ENCODE assay signal across 12 mouse cellular contexts in genomic region chr17:17830731-17831130, GRCm38 (mm10). TPM values are rescaled to one million over a fixed set of nuclear protein-coding genes. Genes with fewer than 3 reads are reported as not detected.
A peak's percentile ranks its signal among the peaks of the same experiment; 100 is the strongest.
DNase-seq lines count a peak whose midpoint lies in the region; ATAC-seq and TF ChIP-seq lines count a peak whose summit lies in the region.
"Had no signal": no experiment of that assay in that cellular context is flagged by ENCODE, and none has a peak within 500 bp of the region (broad histone marks: within the 10 kb centered on the region; RNA-seq: fewer than 3 reads in every experiment).

No protein-coding gene starts in this region.

- no peak for TF ChIP-seq POLR2A in kidney, adult 2 months (IDR thresholded peaks at IDR 0.05; ENCODE audit: low read depth, low read length)

- no peaks in the 10 kb centered on the region for H3K27me3 ChIP-seq in kidney, adult 2 months (replicated peaks; ENCODE audit: control insufficient read depth, insufficient read depth, low read length)
- no peaks in the 10 kb centered on the region for H3K27me3 ChIP-seq in hindbrain, embryonic 10.5 days (ENCODE audit: insufficient read depth, poor library complexity, severe bottlenecking)
- no peaks in the 10 kb centered on the region for H3K27me3 ChIP-seq in midbrain, embryonic 14.5 days (ENCODE audit: control insufficient read depth, insufficient read depth, low read length)

- no peak overlapping the region for H3K4me3 ChIP-seq in kidney, adult 2 months (ENCODE audit: insufficient read depth, low read depth, low read length)
- H3K4me3 ChIP-seq in hindbrain, embryonic 10.5 days, result peak overlapping the region; percentile 89
- H3K4me3 ChIP-seq in midbrain, embryonic 14.5 days (replicated peaks; ENCODE audit: low read depth, low read length), result peak overlapping the region; percentile 71; the same call in 1 of the 2 replicates

- H3K27ac ChIP-seq in kidney, adult 2 months (ENCODE audit: insufficient read depth, low read depth, low read length), result 0 out of 2 replicates have a peak overlapping the region, but pooled peaks have one; percentile 13
- H3K27ac ChIP-seq in hindbrain, embryonic 10.5 days, result peak overlapping the region; percentile 99
- 0 out of 2 replicates have a peak overlapping the region, but pooled peaks have one; percentile 99 for H3K27ac ChIP-seq in midbrain, embryonic 14.5 days (replicated peaks; ENCODE audit: low read depth, low read length)

- peak overlapping the region; percentile 93 for H3K4me2 ChIP-seq in midbrain, embryonic 14.5 days (ENCODE audit: low read length)

- DNase-seq in kidney, adult 2 months, result no peak
- no peak for DNase-seq in kidney, postnatal 14 days
- peak; percentile 23 to 27 for DNase-seq in cerebellum, postnatal 10 days
- DNase-seq in hindbrain, embryonic 10.5 days (ENCODE audit: low spot score), result no peak
- DNase-seq in midbrain, embryonic 14.5 days, result no peak
- DNase-seq in urinary bladder, postnatal 10 days (ENCODE audit: low spot score), result no peak
- no peak for DNase-seq in left cerebral cortex, adult 11 months (ENCODE audit: low spot score)
- no peak for DNase-seq in adrenal gland, postnatal 25 days
- DNase-seq: gastrocnemius, postnatal 10 days; lung, adult 2 months had no signal

- TF ChIP-seq CTCF in kidney, adult 2 months (conservative IDR thresholded peaks at IDR 0.05; ENCODE audit: insufficient read depth, insufficient read length, low read depth, low read length), result no peak

- H3K36me3 ChIP-seq in kidney, adult 2 months (ENCODE audit: control insufficient read depth, insufficient read depth, low read length), result no peaks in the 10 kb centered on the region
- peaks cover 60% of the 10 kb centered on the region for H3K36me3 ChIP-seq in hindbrain, embryonic 10.5 days
- peaks cover 32% of the 10 kb centered on the region for H3K36me3 ChIP-seq in midbrain, embryonic 14.5 days (ENCODE audit: control insufficient read depth, insufficient read depth, low read length)

- H3K9me3 ChIP-seq in hindbrain, embryonic 10.5 days, result no peaks in the 10 kb centered on the region
- no peaks in the 10 kb centered on the region for H3K9me3 ChIP-seq in midbrain, embryonic 14.5 days (ENCODE audit: control insufficient read depth, low read length)

- H3K9ac ChIP-seq in midbrain, embryonic 14.5 days (replicated peaks; ENCODE audit: low read length), result no peak overlapping the region

- ATAC-seq in midbrain, embryonic 14.5 days (ENCODE audit: low FRiP score, low TSS enrichment), result no peak

- 51% methylated on average over 7 of the region's 7 CpGs for WGBS in kidney, adult 2 months
- WGBS in hindbrain, embryonic 10.5 days, result 70% methylated on average over 7 of the region's 7 CpGs
- WGBS in midbrain, embryonic 14.5 days, result 77% methylated on average over 7 of the region's 7 CpGs

- 0 out of 2 replicates have a peak, but pooled peaks cover 5% of the 10 kb centered on the region for H3K4me1 ChIP-seq in kidney, adult 2 months (ENCODE audit: control insufficient read depth, insufficient read depth, low read length)
- peaks cover 54% of the 10 kb centered on the region for H3K4me1 ChIP-seq in hindbrain, embryonic 10.5 days (replicated peaks)
- H3K4me1 ChIP-seq in midbrain, embryonic 14.5 days (ENCODE audit: control insufficient read depth, insufficient read depth, low read length), result peaks cover 52% of the 10 kb centered on the region

RNA-seq across cellular contexts. Expression of gene Spaca6, which starts 3.8 kb away (rescaled TPM):
- polyA plus RNA-seq in kidney, adult 2 months (2012; rRNA removed), result 43.9 and 49.0 TPM in 2 replicates
- 43.9 and 44.2 TPM in 2 replicates for polyA plus RNA-seq in hindbrain, embryonic 10.5 days (2016; fragmentation: Nextera tagmentation; extraction: Ambion mirVana)
- polyA plus RNA-seq in midbrain, embryonic 14.5 days (2014; fragmentation: Nextera tagmentation; extraction: Ambion mirVana), result 18.5 and 20.0 TPM in 2 replicates
- total RNA-seq in adrenal gland, postnatal 25 days (2021), result 82.8 and 108 TPM in 2 replicates

RNA-seq across cellular contexts. Expression of gene Has1, which starts 24.3 kb away (rescaled TPM):
- 0.08 and 0.10 TPM in 2 replicates for polyA plus RNA-seq in kidney, adult 2 months (2012; rRNA removed)
- polyA plus RNA-seq in hindbrain, embryonic 10.5 days (2016; fragmentation: Nextera tagmentation; extraction: Ambion mirVana), result 0.63 and 1.2 TPM in 2 replicates
- polyA plus RNA-seq in midbrain, embryonic 14.5 days (2014; fragmentation: Nextera tagmentation; extraction: Ambion mirVana), result 0.78 and 1.2 TPM in 2 replicates
- not detected in 2 replicates for total RNA-seq in adrenal gland, postnatal 25 days (2021)
- total RNA-seq: MEL had no signal

RNA-seq across cellular contexts. Expression of gene Fpr1, which starts 53.0 kb away (rescaled TPM):
- 0.07 TPM in 1 of 2 replicates, not detected in the other for polyA plus RNA-seq in kidney, adult 2 months (2012; rRNA removed)
- polyA plus RNA-seq in hindbrain, embryonic 10.5 days (2016; fragmentation: Nextera tagmentation; extraction: Ambion mirVana), result not detected in 2 replicates
- not detected in 2 replicates for polyA plus RNA-seq in midbrain, embryonic 14.5 days (2014; fragmentation: Nextera tagmentation; extraction: Ambion mirVana)
- 0.24 TPM in 1 of 2 replicates, not detected in the other for total RNA-seq in adrenal gland, postnatal 25 days (2021)
- total RNA-seq: MEL had no signal

RNA-seq across cellular contexts. Expression of gene Fpr2, which starts 56.9 kb away (rescaled TPM):
- 0.14 and 0.16 TPM in 2 replicates for polyA plus RNA-seq in kidney, adult 2 months (2012; rRNA removed)
- polyA plus RNA-seq in hindbrain, embryonic 10.5 days (2016; fragmentation: Nextera tagmentation; extraction: Ambion mirVana), result not detected in 2 replicates
- not detected in 2 replicates for polyA plus RNA-seq in midbrain, embryonic 14.5 days (2014; fragmentation: Nextera tagmentation; extraction: Ambion mirVana)
- total RNA-seq in adrenal gland, postnatal 25 days (2021), result not detected in 2 replicates
- total RNA-seq: MEL had no signal

RNA-seq across cellular contexts. Expression of gene Fpr3, which starts 56.9 kb away (rescaled TPM):
- polyA plus RNA-seq in kidney, adult 2 months (2012; rRNA removed), result not detected in 2 replicates
- polyA plus RNA-seq in hindbrain, embryonic 10.5 days (2016; fragmentation: Nextera tagmentation; extraction: Ambion mirVana), result not detected in 2 replicates
- polyA plus RNA-seq in midbrain, embryonic 14.5 days (2014; fragmentation: Nextera tagmentation; extraction: Ambion mirVana), result not detected in 2 replicates
- not detected in 2 replicates for total RNA-seq in adrenal gland, postnatal 25 days (2021)
- total RNA-seq: gastrocnemius, postnatal 10 days; MEL had no signal
- polyA plus RNA-seq: lung, adult 2 months; small intestine, adult 2 months had no signal

Comparison
In these comparisons a context has a peak if more than half of its experiments do, and no peak if none do; other contexts are left out.
1. DNase-seq: peak in cerebellum, postnatal 10 days (2 of 2); none in kidney, adult 2 months (single experiment), kidney, postnatal 14 days (single experiment), hindbrain, embryonic 10.5 days (single experiment), midbrain, embryonic 14.5 days (single experiment), urinary bladder, postnatal 10 days (single experiment), left cerebral cortex, adult 11 months (single experiment) and adrenal gland, postnatal 25 days (single experiment).
2. H3K27ac ChIP-seq: peak in every context shown above with its lines; median percentile 99 in hindbrain, embryonic 10.5 days; 99 in midbrain, embryonic 14.5 days; 13 in kidney, adult 2 months.